Mouse (Mus musculus): Measurements from ENCODE around the gene Cnr2.

DNA sequence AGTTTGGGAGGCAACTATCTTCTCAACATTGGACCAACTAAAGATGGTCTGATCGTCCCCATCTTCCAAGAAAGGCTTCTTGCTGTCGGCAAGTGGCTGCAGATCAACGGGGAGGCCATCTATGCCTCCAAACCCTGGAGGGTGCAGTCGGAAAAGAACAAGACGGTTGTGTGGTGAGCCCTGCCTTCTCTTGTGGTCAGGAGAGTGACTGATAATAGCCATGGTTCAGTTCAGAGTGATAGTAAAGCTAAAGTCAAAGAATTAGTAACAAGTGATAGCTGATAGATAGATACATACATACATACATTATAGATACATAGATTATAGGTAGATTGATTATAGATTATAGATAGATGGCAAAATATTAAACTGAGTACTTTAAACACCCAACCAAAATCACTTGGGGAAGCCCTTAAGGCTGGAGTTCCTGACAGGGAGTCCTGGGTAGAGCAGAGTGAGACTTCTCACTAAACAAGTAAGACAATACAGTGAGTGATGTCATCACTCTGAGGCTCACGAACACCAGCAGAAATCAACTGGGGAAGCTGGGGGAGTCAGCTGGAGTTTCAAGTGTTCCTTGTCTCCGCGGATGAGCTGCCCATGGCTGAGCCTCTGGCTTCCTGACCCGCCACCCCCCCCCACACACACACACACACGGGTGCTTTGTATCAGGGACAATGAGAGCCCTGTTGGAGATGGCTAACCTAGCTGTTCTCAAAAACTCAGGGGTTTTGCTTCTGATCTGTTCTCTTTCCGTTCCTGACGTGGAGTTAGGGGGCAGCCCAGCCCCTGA is 39.7 kb downstream of the Cnr2 start:
- TF ChIP-seq CTCF (IDR thresholded peaks at IDR 0.05; ENCODE audit: low read depth) (no peak), EP300 (IDR thresholded peaks at IDR 0.05; ENCODE audit: low read depth) (no peak)

Measured in liver, postnatal 0 days (tissue).